ENCODE assay signal across 26 mouse cellular contexts in the genomic region with DNA sequence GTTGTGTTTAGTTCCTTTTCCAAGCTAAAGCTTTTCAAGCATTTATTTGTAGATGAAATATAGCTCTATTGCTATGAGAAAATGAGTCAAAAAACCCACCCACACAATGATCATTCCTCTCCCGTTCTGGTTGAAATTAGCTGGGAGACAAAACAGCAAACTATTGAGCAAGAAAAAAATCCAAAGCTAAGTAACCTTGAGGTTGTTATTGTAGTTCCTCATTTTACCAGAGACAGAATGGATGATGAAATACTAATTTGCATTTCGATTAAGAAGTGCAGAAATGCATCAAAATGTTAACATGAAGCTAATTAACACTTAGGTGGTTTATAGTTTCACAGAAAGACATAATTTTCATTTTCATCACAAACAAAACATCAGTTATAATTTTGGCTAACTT.
"Had no signal": no experiment of that assay in that cellular context is flagged by ENCODE, and none has a peak within 500 bp of the region (broad histone marks: within the 10 kb centered on the region; RNA-seq: fewer than 3 reads in every experiment).

No protein-coding gene starts in this region.

- ATAC-seq: hindbrain, postnatal 0 days; intestine, embryonic 16.5 days had no signal

- H3K4me3 ChIP-seq: heart, adult 2 months; heart, embryonic 13.5 days; heart, embryonic 15.5 days; hindbrain, embryonic 13.5 days; hindbrain, embryonic 15.5 days; kidney, embryonic 15.5 days; layer of hippocampus, adult 2 months; left cerebral cortex, adult 2 months; limb, embryonic 10.5 days; limb, embryonic 12.5 days; liver, embryonic 13.5 days had no signal

- H3K27ac ChIP-seq: heart, adult 2 months; heart, embryonic 13.5 days; heart, embryonic 15.5 days; hindbrain, embryonic 13.5 days; hindbrain, embryonic 15.5 days; hindbrain, postnatal 0 days; kidney, embryonic 15.5 days; kidney, postnatal 0 days; layer of hippocampus, adult 2 months; left cerebral cortex, adult 2 months; limb, embryonic 10.5 days; limb, embryonic 12.5 days; liver, embryonic 13.5 days had no signal

- H3K36me3 ChIP-seq: heart, embryonic 13.5 days; heart, embryonic 15.5 days; hindbrain, embryonic 13.5 days; hindbrain, embryonic 15.5 days; kidney, embryonic 15.5 days; limb, embryonic 10.5 days; limb, embryonic 12.5 days; liver, embryonic 13.5 days had no signal

- H3K27me3 ChIP-seq: heart, embryonic 13.5 days; heart, embryonic 15.5 days; hindbrain, embryonic 13.5 days; hindbrain, embryonic 15.5 days; kidney, embryonic 15.5 days; limb, embryonic 12.5 days; liver, embryonic 13.5 days had no signal

- H3K4me2 ChIP-seq: heart, embryonic 11.5 days; heart, embryonic 13.5 days; heart, embryonic 15.5 days; hindbrain, embryonic 13.5 days; hindbrain, embryonic 15.5 days; kidney, embryonic 15.5 days; limb, embryonic 12.5 days; liver, embryonic 11.5 days; liver, embryonic 13.5 days had no signal

- H3K4me1 ChIP-seq: heart, embryonic 13.5 days; heart, embryonic 15.5 days; hindbrain, embryonic 13.5 days; hindbrain, embryonic 15.5 days; kidney, embryonic 15.5 days; limb, embryonic 10.5 days; limb, embryonic 12.5 days; liver, embryonic 13.5 days had no signal

- H3K9me3 ChIP-seq: heart, embryonic 13.5 days; heart, embryonic 15.5 days; hindbrain, embryonic 13.5 days; hindbrain, embryonic 15.5 days; kidney, embryonic 15.5 days; limb, embryonic 10.5 days; limb, embryonic 12.5 days; liver, embryonic 13.5 days had no signal

- DNase-seq: gastrocnemius, postnatal 25 days; heart, adult 11 months; heart, adult 2 months; heart, postnatal 14 days; heart, postnatal 36 days; kidney, adult 11 months; kidney, adult 2 months; kidney, adult 9 months; kidney, postnatal 25 days; kidney, postnatal 4 days; liver; liver, embryonic 13.5 days had no signal

- H3K9ac ChIP-seq: heart, embryonic 13.5 days; heart, embryonic 15.5 days; hindbrain, embryonic 13.5 days; hindbrain, embryonic 15.5 days; kidney, embryonic 15.5 days; limb, embryonic 12.5 days; liver, embryonic 13.5 days had no signal
